Mouse (Mus musculus): ENCODE measurements at regions not wholly inside any gene's neighbourhood (a gene's known extent, or its start where the extent isn't known, plus 50 kb on each side); places are given as distances from the start of the nearest gene placed in this dataset.

DNA sequence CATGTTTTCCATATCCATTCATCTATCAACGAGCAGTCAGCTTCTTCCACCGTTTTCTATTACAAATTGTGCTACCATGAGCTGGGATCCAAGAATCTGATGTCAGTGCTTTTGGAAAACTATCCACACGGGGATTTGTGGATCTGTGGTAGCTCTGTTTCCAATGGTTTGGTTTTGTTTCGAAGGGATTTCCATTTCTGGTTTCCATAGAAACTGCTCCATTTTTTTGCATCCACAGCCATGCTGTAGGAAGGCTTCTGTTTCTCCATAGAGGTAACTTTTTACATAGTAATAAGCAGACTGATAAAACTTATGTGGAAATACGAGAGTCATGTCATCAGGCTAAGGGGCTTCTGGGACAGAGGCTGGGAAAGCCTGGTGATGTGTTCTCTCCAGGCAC lies 76.1 kb upstream of the Cachd1 start:
- intact Hi-C loops (cut with DNase I) = no loop called here
- no peaks in the 10 kb centered on the region for H3K79me2 ChIP-seq (replicated peaks; ENCODE audit: control insufficient read depth, insufficient read depth, low read length)
- H3K4me3 ChIP-seq = no peak overlapping the region
- H3K4me1 ChIP-seq (ENCODE audit: control insufficient read depth, insufficient read depth, low read length) = no peaks in the 10 kb centered on the region
- no peak overlapping the region for H3K9ac ChIP-seq (ENCODE audit: low read depth, low read length)
- no peak overlapping the region for H3K27ac ChIP-seq
- WGBS = 56% methylated on average over 5 of the region's 5 CpGs
- DNase-seq = no peak
- no peaks in the 10 kb centered on the region for H3K36me3 ChIP-seq (ENCODE audit: control insufficient read depth, insufficient read depth, low read length)
- no peaks in the 10 kb centered on the region for H3K27me3 ChIP-seq (ENCODE audit: control insufficient read depth, insufficient read depth, low read length)
- TF ChIP-seq EP300 (IDR thresholded peaks at IDR 0.05; ENCODE audit: insufficient read depth, low read depth, low read length) (no peak), POLR2A (IDR thresholded peaks at IDR 0.05; ENCODE audit: insufficient read depth, low read depth, low read length) (no peak), CTCF (IDR thresholded peaks at IDR 0.05) (no peak)

DNA sequence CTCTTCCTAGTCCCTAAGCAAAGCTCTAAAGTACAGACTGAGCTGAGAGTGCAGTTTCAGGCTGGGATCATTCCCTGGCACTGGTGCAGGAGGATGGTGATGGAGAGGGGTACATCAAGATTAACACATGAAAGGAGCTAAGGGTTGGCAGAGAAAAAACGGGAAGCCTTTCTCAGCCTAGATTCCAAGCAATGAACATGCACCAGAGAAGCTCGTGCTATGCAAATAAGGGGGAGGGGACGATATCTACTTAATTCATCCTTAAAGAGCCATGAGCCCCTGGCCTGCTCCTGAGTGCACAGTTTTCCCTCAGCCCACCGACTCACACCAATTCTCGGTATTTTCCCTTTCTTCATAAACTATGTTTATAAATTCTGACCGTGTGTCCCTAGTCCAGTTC lies 70.5 kb upstream of the Cachd1 start:
- no peak overlapping the region for H3K4me3 ChIP-seq
- TF ChIP-seq POLR2A (IDR thresholded peaks at IDR 0.05; ENCODE audit: insufficient read depth, low read depth, low read length) (no peak), CTCF (IDR thresholded peaks at IDR 0.05) (no peak), EP300 (IDR thresholded peaks at IDR 0.05; ENCODE audit: insufficient read depth, low read depth, low read length) (no peak)

DNA sequence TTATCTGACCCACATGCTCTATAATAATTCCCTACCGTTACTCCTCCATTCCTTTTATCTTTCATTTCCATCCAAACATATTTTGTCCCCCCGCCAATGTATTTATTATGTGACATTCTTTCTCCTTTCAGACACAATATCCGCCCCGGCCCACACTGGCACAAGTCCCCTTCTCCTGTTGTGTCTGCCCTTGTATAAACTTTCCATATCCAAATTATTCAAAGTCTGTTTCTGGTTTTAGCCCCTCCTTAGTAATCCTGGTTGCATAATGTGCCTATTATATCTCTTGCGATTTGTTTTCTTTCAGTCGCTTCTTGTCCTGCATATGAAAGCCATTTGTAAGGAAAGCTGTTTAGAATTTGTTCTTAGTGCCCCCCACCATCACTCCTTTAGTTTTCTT lies 69.3 kb upstream of the Cachd1 start:
- no peak overlapping the region for H3K9ac ChIP-seq (ENCODE audit: low read depth, low read length)
- no peak overlapping the region for H3K4me3 ChIP-seq
- TF ChIP-seq EP300 (IDR thresholded peaks at IDR 0.05; ENCODE audit: insufficient read depth, low read depth, low read length) = no peak
- TF ChIP-seq POLR2A (IDR thresholded peaks at IDR 0.05; ENCODE audit: insufficient read depth, low read depth, low read length) = no peak
- no peak for TF ChIP-seq CTCF (IDR thresholded peaks at IDR 0.05)
- H3K27ac ChIP-seq = no peak overlapping the region
- 76% methylated on average over 6 of the region's 6 CpGs for WGBS
- H3K4me1 ChIP-seq (ENCODE audit: control insufficient read depth, insufficient read depth, low read length) = no peaks in the 10 kb centered on the region
- H3K27me3 ChIP-seq (ENCODE audit: control insufficient read depth, insufficient read depth, low read length) = no peaks in the 10 kb centered on the region
- no peak for DNase-seq
- H3K36me3 ChIP-seq (ENCODE audit: control insufficient read depth, insufficient read depth, low read length) = no peaks in the 10 kb centered on the region
- H3K79me2 ChIP-seq (replicated peaks; ENCODE audit: control insufficient read depth, insufficient read depth, low read length) = no peaks in the 10 kb centered on the region
- intact Hi-C loops (cut with DNase I) = no loop called here

More for the DNA sequence above, 70.5 kb upstream of the Cachd1 start:
- Histone ChIP-seq H3K36me3 (ENCODE audit: control insufficient read depth, insufficient read depth, low read length) (no peaks in the 10 kb centered on the region), H3K9ac (ENCODE audit: low read depth, low read length) (no peak overlapping the region), H3K4me1 (ENCODE audit: control insufficient read depth, insufficient read depth, low read length) (no peaks in the 10 kb centered on the region), H3K27me3 (ENCODE audit: control insufficient read depth, insufficient read depth, low read length) (no peaks in the 10 kb centered on the region), H3K79me2 (replicated peaks; ENCODE audit: control insufficient read depth, insufficient read depth, low read length) (no peaks in the 10 kb centered on the region), H3K27ac (no peak overlapping the region)
- intact Hi-C loops (cut with DNase I) = no loop called here
- DNase-seq = no peak
- WGBS = 37% methylated on average over 6 of the region's 6 CpGs

DNA sequence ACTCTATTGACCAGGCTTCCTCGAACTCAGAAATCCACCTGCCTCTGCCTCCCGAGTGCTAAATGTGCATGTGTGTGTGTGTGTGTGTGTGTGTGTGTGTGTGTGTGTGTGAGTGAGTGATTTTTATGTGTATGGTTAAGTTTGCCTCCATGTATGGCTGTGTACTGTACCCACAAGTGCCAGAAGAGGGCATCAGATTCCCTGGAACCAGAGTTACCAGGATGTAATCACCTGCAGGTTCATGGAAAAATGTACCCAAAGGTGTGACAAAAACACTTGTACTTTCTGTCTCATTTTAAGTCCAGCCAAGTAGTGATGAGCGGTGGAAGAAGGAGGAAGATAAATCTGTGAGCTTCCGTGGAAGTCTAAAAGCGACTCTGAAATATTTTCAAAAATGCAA lies 68.2 kb upstream of the Cachd1 start:
- TF ChIP-seq CTCF (IDR thresholded peaks at IDR 0.05) (peak; percentile 8; the same call in 1 of the 2 replicates), POLR2A (IDR thresholded peaks at IDR 0.05; ENCODE audit: insufficient read depth, low read depth, low read length) (no peak)
- Histone ChIP-seq H3K4me3 (no peak overlapping the region), H3K27me3 (ENCODE audit: control insufficient read depth, insufficient read depth, low read length) (no peaks in the 10 kb centered on the region), H3K9ac (ENCODE audit: low read depth, low read length) (no peak overlapping the region), H3K79me2 (replicated peaks; ENCODE audit: control insufficient read depth, insufficient read depth, low read length) (no peaks in the 10 kb centered on the region), H3K36me3 (ENCODE audit: control insufficient read depth, insufficient read depth, low read length) (no peaks in the 10 kb centered on the region), H3K27ac (no peak overlapping the region), H3K4me1 (ENCODE audit: control insufficient read depth, insufficient read depth, low read length) (no peaks in the 10 kb centered on the region)
- DNase-seq = no peak
- intact Hi-C loops (cut with DNase I) = no loop called here
- WGBS = 92% methylated on average over 5 of the region's 5 CpGs

DNA sequence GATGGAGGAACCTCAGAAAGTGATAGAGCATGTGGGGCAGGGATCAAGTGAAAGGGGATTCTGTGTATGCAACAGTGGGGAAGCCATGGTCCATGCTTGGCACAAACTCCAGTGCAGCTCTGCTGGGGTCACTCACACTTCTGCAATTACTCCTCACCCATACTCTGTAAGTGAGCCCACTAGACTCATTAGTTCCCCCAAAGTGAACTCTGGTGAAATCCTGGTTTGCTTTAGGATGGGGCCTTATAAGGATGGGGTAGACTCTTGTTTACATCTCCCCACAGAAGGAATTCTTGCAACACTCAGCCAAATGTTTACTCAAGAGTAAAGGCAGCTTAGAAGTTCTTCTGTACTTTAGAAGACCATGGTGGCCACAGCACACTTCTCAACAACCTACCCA lies 62.2 kb upstream of the Cachd1 start:
- intact Hi-C loops (cut with DNase I) = no loop called here
- Histone ChIP-seq H3K79me2 (replicated peaks; ENCODE audit: control insufficient read depth, insufficient read depth, low read length) (no peaks in the 10 kb centered on the region), H3K27ac (no peak overlapping the region), H3K4me3 (no peak overlapping the region), H3K36me3 (ENCODE audit: control insufficient read depth, insufficient read depth, low read length) (no peaks in the 10 kb centered on the region), H3K9ac (ENCODE audit: low read depth, low read length) (no peak overlapping the region), H3K27me3 (ENCODE audit: control insufficient read depth, insufficient read depth, low read length) (no peaks in the 10 kb centered on the region), H3K4me1 (ENCODE audit: control insufficient read depth, insufficient read depth, low read length) (no peaks in the 10 kb centered on the region)
- no peak for DNase-seq
- no peak for TF ChIP-seq CTCF (IDR thresholded peaks at IDR 0.05)
- no peak for TF ChIP-seq POLR2A (IDR thresholded peaks at IDR 0.05; ENCODE audit: insufficient read depth, low read depth, low read length)
- no peak for TF ChIP-seq EP300 (IDR thresholded peaks at IDR 0.05; ENCODE audit: insufficient read depth, low read depth, low read length)

DNA sequence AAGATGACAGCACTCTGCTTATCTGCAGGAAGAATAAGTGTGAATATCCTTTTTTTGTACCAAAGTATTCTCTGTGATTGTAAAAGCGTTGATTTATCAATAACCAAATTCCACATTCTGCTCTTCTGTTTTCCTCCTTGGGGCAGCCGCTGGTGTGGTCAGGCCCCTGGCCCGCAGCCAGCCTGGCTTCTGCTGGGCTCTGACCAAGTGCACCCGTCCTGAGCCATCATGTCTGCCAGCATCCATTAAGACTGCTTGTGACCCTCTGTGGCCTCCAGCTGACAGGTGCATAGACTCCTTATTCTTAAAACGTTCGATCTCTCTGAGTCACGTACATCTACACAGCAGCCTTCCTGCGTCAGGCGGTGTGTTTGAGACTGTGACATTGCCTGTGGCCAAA lies 58.9 kb upstream of the Cachd1 start:
- Histone ChIP-seq H3K36me3 (ENCODE audit: control insufficient read depth, insufficient read depth, low read length) (no peaks in the 10 kb centered on the region), H3K79me2 (replicated peaks; ENCODE audit: control insufficient read depth, insufficient read depth, low read length) (no peaks in the 10 kb centered on the region), H3K4me1 (ENCODE audit: control insufficient read depth, insufficient read depth, low read length) (no peaks in the 10 kb centered on the region), H3K9ac (ENCODE audit: low read depth, low read length) (no peak overlapping the region), H3K27ac (no peak overlapping the region), H3K4me3 (no peak overlapping the region), H3K27me3 (ENCODE audit: control insufficient read depth, insufficient read depth, low read length) (no peaks in the 10 kb centered on the region)
- WGBS = 85% methylated on average over 9 of the region's 9 CpGs
- intact Hi-C loops (cut with DNase I) = no loop called here
- DNase-seq = no peak
- TF ChIP-seq POLR2A (IDR thresholded peaks at IDR 0.05; ENCODE audit: insufficient read depth, low read depth, low read length) (no peak), EP300 (IDR thresholded peaks at IDR 0.05; ENCODE audit: insufficient read depth, low read depth, low read length) (no peak)

Data from heart, adult 2 months (tissue).